Mouse (Mus musculus): Measurements from ENCODE around the gene Prmt8.

Prmt8 gene

GRCm38 (mm10) chr6:127687181-127687860, 82.0 kb downstream of the Prmt8 start:
- ChIA-PET POLR2A (no interaction called here), CTCF (interaction anchor here in 1 of 4 experiments (0.6 kb wide), 1 partner anchor 539 kb away, joined by 5 read pairs; no protein-coding TSS in a partner anchor)

DNA sequence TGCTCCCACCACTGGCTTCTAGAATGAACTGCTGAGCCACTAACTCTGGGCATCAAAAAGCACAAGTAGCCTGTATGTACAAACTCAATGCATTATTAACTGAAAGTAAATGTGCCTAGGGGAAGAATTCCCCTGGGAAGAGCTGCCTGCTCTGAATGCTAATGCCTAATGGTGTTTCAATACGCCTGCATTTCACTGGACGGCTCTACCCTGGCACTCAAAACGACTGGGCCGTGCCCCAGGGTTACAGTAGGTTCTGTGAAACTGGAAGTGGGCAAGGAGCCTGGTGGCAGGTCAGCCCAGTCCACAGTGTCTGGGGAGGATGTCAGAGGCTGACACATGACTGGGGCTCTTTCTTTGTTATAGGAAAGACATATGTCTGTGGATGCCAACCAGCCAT, 84.3 kb downstream of the Prmt8 start:
- POLR2A ChIA-PET: interaction anchor here in 1 of 4 experiments (1.7 kb wide), 1 partner anchor 16 kb away, joined by 6 read pairs; no protein-coding TSS in a partner anchor
- CTCF ChIA-PET: no interaction called here

DNA sequence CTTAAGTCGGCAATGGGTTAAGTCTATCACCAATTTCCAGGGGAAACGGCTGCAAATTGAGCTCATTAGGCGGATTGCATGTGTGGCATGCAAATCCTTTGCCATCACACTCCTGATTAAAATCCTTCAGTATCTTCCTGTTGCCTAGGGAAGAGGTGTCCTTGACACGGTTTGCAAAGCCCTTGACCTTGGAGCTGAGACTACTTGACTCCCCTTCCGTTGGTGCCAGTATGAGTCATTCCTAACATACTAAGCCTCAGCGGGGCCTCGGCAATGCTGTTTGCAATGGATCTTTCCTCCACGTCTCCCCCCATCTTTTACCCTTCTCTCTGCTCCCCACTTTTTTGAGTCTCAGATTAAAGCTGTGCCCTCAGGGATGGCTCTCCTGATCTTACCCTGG, 85.7 kb downstream of the Prmt8 start:
- CTCF ChIA-PET: no interaction called here
- POLR2A ChIA-PET: interaction anchor here in 2 of 4 experiments (0.5 to 1.7 kb wide), 5 partner anchors 13 to 87 kb away, joined by 3 to 7 read pairs (median 3); no protein-coding TSS in a partner anchor

- CTCF ChIA-PET: no interaction called here
- POLR2A ChIA-PET: no interaction called here
Measured at GRCm38 (mm10) chr6:127680784-127681183, 88.5 kb downstream of the Prmt8 start.

DNA sequence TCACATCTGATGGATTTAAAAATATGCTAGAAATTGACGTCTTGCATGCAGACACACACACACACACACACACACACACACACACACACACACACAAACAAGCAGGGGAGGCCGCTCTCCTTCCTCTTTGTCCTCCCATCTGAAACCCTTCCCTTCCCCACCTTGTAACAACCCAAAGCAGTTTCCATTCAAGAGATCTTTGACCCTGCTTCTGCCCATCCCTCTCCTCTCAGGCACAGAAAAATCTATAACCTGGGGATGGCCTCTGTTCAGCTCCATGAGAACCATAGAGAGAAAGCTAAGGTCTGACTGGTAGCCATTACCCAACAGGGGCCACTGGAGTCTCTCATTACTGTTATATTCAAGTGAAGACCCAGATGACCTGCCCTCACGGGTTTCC, 90.3 kb downstream of the Prmt8 start:
- POLR2A ChIA-PET: interaction anchor here in 2 of 4 experiments (0.7 kb wide), 2 partner anchors 13 to 96 kb away, joined by 4 to 9 read pairs; no protein-coding TSS in a partner anchor
- CTCF ChIA-PET: no interaction called here

- POLR2A ChIA-PET: interaction anchor here in 1 of 4 experiments (0.7 kb wide), 1 partner anchor 14 kb away, joined by 4 read pairs; no protein-coding TSS in a partner anchor
- CTCF ChIA-PET: no interaction called here
Measured at GRCm38 (mm10) chr6:127678320-127678719, 91.0 kb downstream of the Prmt8 start.

- CTCF ChIA-PET: interaction anchor here in 2 of 4 experiments (0.5 to 0.8 kb wide), 2 partner anchors 41 to 859 kb away, joined by 3 to 6 read pairs; no protein-coding TSS in a partner anchor
- POLR2A ChIA-PET: no interaction called here
Measured at GRCm38 (mm10) chr6:127676866-127677265, 92.4 kb downstream of the Prmt8 start.

DNA sequence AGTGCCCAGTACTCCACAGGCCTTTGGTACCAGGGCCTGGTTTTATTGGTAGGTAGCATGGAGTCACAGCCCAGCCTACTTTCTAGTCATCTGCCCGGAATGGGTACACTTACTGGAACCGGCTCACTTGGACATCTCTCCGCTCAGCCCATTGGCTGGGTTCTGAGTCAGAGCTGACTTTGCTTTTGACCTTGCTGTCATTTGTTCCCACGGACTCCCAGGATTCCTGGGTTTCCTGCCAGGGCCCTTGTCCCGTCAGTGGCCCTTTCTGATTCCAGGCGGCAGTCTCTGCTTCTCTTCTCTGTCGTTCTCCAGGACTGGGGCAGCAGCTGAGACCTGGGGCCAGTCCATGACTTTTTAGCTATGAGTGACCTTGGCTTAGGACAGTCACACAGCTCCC, 97.2 kb downstream of the Prmt8 start:
- CTCF ChIA-PET: interaction anchor here in 1 of 4 experiments (0.6 to 1.3 kb wide), 3 partner anchors 214 to 249 kb away, joined by 3 to 5 read pairs (median 3); no protein-coding TSS in a partner anchor
- POLR2A ChIA-PET: interaction anchor here in 2 of 4 experiments (1.1 to 1.4 kb wide), 2 partner anchors 29 kb away, joined by 3 to 5 read pairs; no protein-coding TSS in a partner anchor

DNA sequence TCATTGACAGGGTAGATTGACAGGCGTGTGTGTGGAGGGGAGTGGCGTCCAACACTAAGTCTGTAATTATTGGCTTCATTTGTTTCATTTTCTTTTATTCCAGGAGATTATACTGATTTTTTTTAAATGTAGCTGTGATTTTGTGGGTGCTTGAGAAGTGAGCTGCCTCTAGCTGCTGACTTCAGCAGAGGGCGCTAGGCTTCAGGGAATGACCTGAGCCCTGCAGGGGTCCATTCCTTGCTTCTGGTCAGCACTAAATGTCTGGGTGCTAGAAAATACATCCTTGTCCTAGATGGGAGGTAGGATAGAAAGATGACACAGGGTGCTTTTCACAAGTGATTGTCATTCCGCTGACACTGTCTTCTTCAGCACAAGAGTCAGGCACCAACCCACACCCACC, 99.2 kb downstream of the Prmt8 start:
- ChIA-PET POLR2A (interaction anchor here in 3 of 4 experiments (0.6 to 2.0 kb wide), 8 partner anchors 9 to 264 kb away, joined by 3 to 8 read pairs (median 3); partner anchors contain the start of gene Prmt8 (in 1 of the 3)), CTCF (interaction anchor here (0.6 to 1.5 kb wide), 10 partner anchors 10 to 287 kb away, joined by 3 to 5 read pairs (median 4); partner anchors contain the start of gene Cracr2a (in 1 of the 4))

DNA sequence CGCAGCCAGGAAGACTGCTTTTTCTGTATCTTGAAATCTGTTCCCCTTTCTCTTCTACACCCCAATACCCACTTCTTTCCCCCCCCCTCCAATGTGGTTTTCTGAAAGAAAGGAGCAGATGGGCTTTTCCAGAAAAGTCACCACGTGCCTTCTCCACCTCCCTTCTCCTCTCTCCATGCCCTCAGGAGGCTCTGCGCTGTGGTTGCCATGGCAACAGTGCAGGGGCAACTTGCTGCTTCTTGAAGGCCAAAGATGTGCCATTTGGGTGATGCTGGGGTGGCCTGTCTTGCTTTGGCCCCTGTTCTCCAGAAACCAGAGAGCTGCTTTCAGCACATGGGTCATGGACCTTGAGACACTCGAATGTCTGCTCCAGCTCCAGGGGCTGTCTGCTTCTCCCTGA, 100.0 kb downstream of the Prmt8 start:
- POLR2A ChIA-PET: interaction anchor here in 1 of 4 experiments (2.0 kb wide), 1 partner anchor 101 kb away, joined by 8 read pairs; the partner anchor contains the start of gene Prmt8
- CTCF ChIA-PET: interaction anchor here in 3 of 4 experiments (0.6 to 1.5 kb wide), 10 partner anchors 11 to 288 kb away, joined by 3 to 5 read pairs (median 4); partner anchors contain the start of gene Cracr2a (in 1 of the 3)

GRCm38 (mm10) chr6:127663263-127663662, 106.0 kb downstream of the Prmt8 start:
- ChIA-PET POLR2A (interaction anchor here in 1 of 4 experiments (0.5 kb wide), 1 partner anchor 72 kb away, joined by 4 read pairs; no protein-coding TSS in a partner anchor), CTCF (interaction anchor here in 1 of 4 experiments (1.1 kb wide), 1 partner anchor 13 kb away, joined by 3 read pairs; no protein-coding TSS in a partner anchor)

DNA sequence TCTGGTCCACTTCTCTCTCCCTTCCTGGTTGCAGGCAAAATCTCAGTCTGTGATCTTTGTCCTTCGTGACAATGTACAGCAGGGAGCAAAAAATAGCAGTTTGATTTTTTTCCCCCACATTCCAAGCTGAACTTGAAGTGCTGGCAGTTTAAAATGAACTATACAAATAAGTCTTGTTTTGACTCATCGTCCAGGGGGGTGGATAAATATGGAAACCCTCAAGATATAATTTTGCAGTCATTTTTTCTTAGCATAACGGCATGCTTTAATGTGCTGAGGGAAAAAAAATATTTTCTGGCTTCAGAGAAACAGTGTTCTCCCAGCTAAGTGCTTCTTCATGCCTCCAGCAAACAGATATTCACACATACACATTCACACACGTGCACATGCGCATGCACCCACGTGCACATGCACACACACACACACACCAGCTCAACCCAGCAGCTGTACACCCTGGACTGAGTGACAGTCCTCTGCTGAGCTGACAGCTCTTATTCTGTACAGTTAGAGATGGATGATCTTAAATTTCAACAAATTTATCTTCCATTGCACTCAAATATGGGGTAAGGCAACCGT, 107.5 kb downstream of the Prmt8 start:
- ChIA-PET POLR2A (interaction anchor here in 1 of 4 experiments (0.9 kb wide), 1 partner anchor 34 kb away, joined by 3 read pairs; no protein-coding TSS in a partner anchor), CTCF (interaction anchor here in 2 of 4 experiments (0.6 kb wide), 2 partner anchors 61 to 120 kb away, joined by 3 read pairs; no protein-coding TSS in a partner anchor)

DNA sequence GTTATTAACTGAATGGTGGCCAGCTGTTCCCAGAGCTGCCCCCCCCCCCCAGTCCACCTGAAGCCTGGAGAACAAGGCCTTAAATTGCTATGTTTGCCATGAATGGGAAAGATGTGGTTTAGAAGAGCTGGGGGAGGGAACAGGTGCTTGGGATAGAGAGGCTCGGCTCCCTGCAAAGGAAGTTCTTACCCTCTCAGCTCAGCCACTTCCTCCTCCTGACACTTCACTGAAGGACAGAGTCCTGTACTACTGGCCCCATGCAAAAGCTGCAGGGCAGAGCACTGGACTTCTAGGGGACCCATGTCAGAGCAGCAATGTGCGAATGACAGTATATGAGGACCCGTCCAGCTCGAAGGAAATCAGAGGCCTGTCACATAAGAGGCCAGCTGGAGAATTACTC, 109.3 kb downstream of the Prmt8 start:
- CTCF ChIA-PET: interaction anchor here in 2 of 4 experiments (0.6 to 0.7 kb wide), 2 partner anchors 18 to 509 kb away, joined by 3 read pairs; no protein-coding TSS in a partner anchor
- POLR2A ChIA-PET: no interaction called here

GRCm38 (mm10) chr6:127659472-127659871, 109.8 kb downstream of the Prmt8 start:
- ChIA-PET CTCF (interaction anchor here in 3 of 4 experiments (0.5 to 0.7 kb wide), 3 partner anchors 17 to 509 kb away, joined by 3 to 10 read pairs (median 3); no protein-coding TSS in a partner anchor), POLR2A (interaction anchor here in 1 of 4 experiments (0.7 kb wide), 1 partner anchor 38 kb away, joined by 5 read pairs; no protein-coding TSS in a partner anchor)

- ChIA-PET CTCF (interaction anchor here in 1 of 4 experiments (1.0 kb wide), 1 partner anchor 263 kb away, joined by 3 read pairs; no protein-coding TSS in a partner anchor), POLR2A (interaction anchor here in 1 of 4 experiments (0.6 kb wide), 1 partner anchor 352 kb away, joined by 3 read pairs; no protein-coding TSS in a partner anchor)
Measured at GRCm38 (mm10) chr6:127657152-127657551, 112.1 kb downstream of the Prmt8 start.

DNA sequence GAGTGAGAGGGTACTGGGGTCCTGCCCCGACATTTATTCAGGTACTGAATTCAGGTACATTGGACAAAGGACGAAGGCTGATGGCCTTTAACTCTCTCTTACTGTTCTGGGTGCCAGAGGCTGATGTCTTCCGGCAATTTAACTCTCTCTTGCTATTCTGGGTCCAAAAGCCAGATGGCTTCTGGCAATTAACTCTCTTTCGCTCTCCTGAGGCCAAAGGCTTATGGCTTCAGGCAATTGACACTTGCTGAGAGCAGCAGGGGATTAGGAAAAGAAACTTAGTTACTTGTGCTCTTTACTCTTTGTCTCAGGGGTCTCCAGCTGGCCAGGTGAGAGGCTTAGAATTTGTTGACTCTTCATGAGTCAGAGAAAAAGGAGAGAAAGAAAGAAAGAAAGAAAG, 113.3 kb downstream of the Prmt8 start:
- CTCF ChIA-PET: no interaction called here
- POLR2A ChIA-PET: no interaction called here

DNA sequence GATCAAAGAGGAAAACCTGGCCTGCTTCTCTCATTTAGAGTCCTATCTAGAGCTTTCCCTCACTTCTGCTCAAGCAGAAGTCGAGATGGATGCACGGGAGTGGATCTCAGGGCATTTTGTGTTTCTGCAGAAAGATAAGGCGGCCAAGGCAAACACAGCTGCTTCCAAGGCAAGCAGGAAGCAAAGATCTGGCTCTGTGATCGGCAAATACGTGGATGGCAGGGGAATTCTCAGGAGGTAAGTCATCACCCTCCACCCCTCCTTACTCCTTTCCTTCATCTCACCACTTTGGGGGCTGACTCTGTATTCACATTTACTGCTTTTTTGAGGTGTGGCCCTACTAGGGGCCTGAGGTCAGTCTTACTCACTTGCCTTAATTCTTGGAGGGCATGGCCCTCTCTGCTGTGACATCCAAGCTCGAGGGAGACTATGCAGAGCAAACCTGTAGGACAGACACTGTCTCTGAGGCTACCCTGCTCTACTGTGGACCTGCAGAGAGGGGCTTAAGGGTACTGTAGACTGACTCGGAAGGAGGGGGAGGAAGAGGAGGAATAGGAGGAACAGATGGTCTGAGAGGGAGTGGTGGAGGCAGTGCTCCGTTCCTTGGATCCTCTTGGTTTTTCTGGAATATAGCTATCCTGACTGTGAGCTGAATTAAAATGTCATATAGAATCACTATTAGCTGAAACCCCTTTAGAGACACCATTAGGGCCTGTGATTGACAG, 128.0 kb downstream of the Prmt8 start:
- CTCF ChIA-PET: interaction anchor here in 2 of 4 experiments (0.6 to 1.6 kb wide), 3 partner anchors 16 to 99 kb away, joined by 3 to 8 read pairs (median 7); no protein-coding TSS in a partner anchor

More for the DNA sequence above, 128.0 kb downstream of the Prmt8 start:
- POLR2A ChIA-PET: no interaction called here

All from embryonic stem cell, embryonic (primary cell).